Mouse (Mus musculus): ENCODE measurements around the gene Rbm47.

Rbm47 gene

GRCm38 (mm10) chr5:66165748-66166147, 7.2 kb downstream of the Rbm47 start:
- in situ Hi-C loops (cut with MboI, MseI) = no loop called here

- in situ Hi-C loops (cut with MboI, MseI) = no loop called here
Observed at GRCm38 (mm10) chr5:66156431-66156962, 16.4 kb downstream of the Rbm47 start.

GRCm38 (mm10) chr5:66154616-66155015, 18.3 kb downstream of the Rbm47 start:
- in situ Hi-C loops (cut with MboI, MseI) = no loop called here

DNA sequence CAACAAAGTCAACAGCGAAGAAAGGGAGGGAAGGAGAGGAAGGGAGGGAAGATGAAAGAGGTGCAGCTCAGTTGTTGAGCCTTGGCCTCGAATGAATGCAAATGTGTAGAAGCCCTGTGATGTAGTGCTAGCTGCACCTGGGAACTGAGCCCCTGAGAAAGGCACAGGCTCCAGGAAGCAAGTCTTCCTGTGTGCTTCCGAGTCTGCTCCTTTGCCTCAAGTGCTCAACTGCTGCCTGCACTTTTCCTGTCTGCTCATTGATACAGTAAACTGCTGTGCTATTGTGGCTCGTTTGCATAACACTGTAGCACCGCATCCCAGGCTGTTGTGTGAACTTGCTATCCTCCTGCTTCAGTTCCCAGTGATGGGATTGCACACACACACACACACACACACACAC, 19.4 kb downstream of the Rbm47 start:
- in situ Hi-C loops (cut with MboI, MseI) = no loop called here

DNA sequence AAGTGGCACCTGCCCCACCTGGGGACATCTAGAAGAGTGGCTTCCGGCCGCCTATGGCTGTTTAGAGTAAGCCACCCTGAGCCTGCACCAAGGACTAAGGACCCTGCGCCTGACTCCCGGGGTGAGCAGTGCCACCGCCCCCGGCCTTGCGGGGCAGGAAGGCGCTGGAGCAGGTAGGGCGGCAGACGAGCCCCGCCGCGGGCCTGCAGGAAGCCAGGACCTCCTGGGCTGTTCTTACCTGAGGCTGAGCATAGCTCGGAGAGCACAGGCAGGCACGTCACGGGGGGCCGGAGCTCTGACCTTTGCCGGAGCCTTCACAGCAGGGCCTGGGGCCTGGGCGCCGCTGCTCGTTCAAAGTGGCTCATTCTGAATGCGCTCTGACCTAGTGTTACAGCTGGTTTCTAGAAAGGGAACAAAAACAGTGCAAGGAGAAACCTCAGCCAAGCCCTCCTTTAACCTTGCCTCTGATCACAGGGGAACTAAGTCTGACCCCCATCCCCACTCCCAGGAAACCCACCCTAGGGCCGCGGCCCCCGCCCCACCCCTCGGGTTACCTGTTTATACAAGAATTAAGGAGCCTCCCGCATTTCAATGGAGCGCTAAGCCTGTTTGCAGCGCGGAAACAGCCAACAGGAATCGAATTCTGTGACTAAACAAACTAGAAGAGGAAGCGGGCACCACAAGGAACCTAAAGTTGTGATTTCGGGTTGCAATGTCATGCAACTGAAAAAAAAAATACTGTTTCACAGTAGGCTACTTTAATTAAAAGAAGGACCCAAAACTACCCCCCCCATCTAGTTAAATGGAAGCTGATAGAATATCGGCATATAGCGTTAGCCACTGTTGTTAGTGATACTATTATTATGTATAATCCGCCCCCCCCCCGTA, 21.4 kb downstream of the Rbm47 start:
- in situ Hi-C loops (cut with MboI, MseI) = no loop called here

DNA sequence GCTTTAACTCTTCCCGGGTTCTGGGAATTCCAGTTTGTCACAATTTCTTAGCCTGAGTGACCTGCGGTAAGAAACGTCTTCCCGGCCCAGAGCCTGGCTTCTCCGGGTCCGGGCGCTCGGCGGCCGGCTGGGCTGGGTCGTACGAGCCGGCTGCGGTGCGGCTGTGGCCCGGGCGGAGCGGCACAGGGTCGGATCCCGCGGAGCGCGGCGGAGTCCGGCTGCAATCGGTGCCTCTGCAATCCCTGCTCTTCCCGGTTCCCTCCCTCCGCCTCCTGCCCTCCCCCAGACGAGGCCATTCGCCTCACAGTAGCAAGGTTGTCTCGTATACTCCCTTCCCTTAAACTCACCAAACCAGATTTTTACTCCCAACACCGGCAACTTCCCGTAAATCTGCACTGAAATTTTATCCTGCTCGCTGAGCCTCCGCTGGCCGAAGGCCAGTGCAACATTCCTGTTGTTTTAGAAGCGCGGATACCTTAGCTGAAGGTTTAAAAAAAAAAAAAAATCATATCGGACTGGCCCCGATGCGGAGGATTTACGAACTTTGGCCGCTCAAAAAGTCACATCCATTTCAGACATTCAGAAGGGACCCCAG, 22.1 kb downstream of the Rbm47 start:
- in situ Hi-C loops (cut with MboI, MseI) = no loop called here

- in situ Hi-C loops (cut with MboI, MseI) = no loop called here
Observed at GRCm38 (mm10) chr5:66150106-66150705, 22.7 kb downstream of the Rbm47 start.

DNA sequence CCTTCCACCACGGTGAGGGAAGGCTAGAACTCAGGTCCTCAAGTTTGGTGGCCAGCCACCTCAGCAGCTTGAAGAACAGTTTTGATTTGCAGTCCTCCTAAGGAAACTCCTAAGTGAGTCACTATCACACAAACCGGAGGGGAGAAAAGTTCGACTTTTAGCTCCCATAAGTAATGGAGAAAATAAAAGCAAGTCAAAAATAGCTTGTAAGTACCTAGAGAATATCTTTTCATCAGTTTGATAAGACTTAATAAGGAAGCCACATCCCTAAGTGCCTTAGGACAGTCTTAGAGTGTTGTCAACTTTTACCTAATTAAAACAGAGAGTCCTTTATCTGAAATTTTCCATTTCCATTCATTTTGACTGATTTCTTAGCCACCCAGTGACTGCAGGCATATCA, 23.3 kb downstream of the Rbm47 start:
- in situ Hi-C loops (cut with MboI, MseI) = no loop called here

DNA sequence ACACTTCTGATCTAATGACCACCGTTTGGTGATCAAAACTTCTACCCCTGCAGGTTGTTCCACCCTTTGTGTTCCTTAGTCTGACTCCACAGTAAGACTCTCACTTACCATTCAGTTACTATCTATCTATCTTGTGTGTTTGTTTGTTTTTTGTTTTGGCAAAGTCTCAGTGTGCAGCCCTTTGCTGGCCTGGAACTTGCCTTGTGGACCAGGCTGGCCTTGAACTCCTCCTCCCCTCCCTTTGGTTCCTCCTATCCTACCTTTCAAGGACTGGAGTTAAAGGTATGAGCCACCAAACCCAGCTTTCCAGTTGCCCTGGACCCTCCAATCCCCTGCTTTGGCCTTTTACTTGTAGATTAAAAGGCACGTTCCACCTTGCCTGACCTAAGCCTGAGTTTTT, 23.8 kb downstream of the Rbm47 start:
- in situ Hi-C loops (cut with MboI, MseI) = no loop called here

- in situ Hi-C loops (cut with MboI, MseI) = no loop called here
Observed at GRCm38 (mm10) chr5:66147313-66147712, 25.6 kb downstream of the Rbm47 start.

DNA sequence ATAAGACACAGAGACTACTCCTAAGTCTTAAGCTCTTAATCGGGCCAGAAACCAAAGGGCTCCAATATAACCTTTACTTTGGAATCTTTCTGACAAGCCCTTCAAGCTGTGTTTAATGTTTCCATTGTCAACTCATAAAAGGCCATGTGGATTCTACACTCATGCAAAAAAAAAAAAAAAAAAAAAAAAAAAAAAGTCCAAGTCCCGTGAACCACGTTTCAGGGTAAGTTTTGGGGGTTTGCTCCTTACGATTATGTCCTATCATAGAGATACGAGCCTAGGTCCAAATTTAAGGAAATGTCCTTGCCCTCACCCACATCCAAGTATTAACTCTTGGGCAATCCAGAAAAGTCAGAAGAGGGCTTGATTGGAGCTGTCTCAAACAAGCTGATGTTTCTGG, 27.3 kb downstream of the Rbm47 start:
- in situ Hi-C loops (cut with MboI, MseI) = no loop called here

DNA sequence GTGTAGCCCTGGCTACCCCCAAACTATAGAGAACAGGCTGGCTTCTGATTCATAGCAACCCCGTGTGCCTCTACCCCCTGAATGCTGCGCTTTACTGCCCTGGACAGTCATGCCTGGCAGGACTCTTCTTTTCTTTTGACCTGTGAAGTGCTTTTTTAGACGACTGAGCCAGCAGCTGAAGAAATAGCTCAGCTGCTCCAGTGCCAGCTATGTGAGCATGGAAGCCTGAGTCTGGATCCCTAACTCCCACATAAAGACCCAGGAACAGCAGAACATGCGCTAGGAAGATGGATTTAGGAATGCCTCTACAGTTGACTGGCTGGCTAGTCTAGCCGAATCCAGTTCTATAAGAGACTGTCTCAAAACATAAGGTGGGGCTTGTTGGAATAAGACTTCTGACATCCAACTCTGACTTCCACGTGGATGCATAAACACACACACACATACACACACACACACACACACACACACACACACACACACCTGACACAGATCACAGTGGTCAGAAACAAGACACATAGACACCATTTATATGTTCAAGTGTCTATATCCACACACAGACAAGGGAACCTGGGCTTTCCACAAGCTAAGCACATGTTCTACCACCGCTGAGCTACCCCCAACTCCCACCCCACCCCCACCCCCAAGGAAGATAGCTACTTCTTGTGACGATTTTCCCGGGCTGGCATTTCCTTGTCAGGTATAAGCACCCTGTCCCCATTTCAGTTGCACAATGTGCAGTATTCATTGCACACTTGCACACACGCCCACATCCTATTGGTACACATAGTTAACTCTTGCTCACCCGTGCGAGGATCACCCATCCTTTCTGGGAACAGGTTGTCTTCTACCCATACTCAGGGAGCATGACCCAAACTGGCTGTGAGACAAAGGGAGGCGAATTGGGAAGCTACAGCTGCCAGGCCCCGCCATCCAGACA, 29.6 kb downstream of the Rbm47 start:
- in situ Hi-C loops (cut with MboI, MseI) = no loop called here

DNA sequence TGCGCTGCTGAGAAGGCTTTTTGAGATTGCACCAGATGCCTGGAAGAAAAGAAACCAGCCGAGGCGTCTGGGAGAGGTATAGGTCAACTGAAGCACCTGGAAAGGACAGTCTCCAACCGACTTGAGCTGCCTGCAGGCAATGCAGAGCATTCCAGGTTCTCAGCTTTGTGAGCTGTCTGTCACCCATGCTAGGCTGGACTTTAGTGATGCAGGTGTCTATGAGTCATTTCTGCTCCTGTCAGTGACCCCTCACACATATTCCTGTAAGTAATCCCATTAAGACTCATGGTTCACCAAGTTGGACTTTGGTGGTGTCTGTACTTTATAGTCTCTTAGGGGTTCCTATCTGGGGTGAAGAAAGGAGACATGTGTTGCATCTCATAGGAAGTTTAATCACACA, 31.4 kb downstream of the Rbm47 start:
- in situ Hi-C loops (cut with MboI, MseI) = no loop called here

- in situ Hi-C loops (cut with MboI, MseI) = no loop called here
Observed at GRCm38 (mm10) chr5:66139634-66140295, 33.2 kb downstream of the Rbm47 start.

DNA sequence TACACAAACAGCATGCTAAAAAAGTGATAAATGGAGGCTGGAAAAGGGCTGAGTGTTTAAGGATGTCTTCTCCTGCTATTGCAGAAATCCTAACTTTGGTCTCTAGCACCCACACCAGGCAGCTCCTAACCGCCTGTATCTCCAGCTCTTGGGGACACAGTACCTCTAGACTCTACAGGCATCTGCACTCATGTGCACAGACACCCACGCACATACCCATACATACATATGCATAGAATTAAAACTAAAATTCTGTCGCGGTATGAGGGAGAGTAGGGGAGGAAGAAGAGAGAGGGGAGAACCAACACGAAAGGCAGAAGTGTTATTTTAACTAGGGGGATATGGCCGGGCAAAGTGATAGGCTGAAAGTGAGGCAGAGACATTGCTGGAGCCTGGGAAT, 33.7 kb downstream of the Rbm47 start:
- in situ Hi-C loops (cut with MboI, MseI) = no loop called here

- in situ Hi-C loops (cut with MboI, MseI) = no loop called here
Observed at GRCm38 (mm10) chr5:66138597-66138996, 34.3 kb downstream of the Rbm47 start.

GRCm38 (mm10) chr5:66137250-66137649, 35.7 kb downstream of the Rbm47 start:
- in situ Hi-C loops (cut with MboI, MseI) = no loop called here

- in situ Hi-C loops (cut with MboI, MseI) = no loop called here
Observed at GRCm38 (mm10) chr5:66135853-66136210, 37.1 kb downstream of the Rbm47 start.

DNA sequence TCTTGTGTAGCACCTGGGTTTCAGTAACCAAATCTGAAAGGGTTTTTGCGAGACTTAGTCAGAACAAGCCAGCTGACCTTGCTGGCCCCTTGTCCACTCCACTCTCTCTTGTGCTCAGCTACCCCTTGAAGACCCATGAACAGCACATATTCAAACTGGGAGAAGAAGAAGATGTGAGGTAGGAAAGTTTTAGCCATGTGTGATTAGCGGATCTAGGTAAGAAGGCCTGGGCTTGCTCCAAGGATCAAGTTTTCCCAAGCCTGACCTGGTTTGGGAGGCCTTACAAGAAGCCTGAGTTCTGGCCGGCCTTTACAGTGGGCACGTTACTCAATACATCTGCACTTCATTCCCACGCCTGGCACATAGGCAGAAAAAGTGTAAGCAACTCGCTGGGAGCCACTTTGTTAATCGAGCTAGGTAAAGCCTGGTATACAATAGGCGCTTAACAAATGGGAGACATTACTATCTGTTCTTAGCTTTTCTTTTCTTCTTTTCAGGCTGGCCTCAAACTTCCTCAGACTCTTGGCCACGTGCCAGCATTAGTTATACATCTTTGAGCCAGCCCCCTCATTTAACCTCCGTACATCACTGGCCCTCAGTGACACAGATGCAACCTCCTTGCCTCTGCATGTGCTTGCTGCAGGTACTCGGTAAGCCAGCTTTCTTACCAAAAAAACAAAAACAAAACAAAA, 37.6 kb downstream of the Rbm47 start:
- in situ Hi-C loops (cut with MboI, MseI) = no loop called here

- in situ Hi-C loops (cut with MboI, MseI) = no loop called here
Observed at GRCm38 (mm10) chr5:66134578-66134977, 38.3 kb downstream of the Rbm47 start.

Data from T-helper 2 cell (primary cell).